Mouse (Mus musculus) T-helper 17 cell (primary cell): ENCODE measurements around the gene Afap1l2.

Experiments
- in situ Hi-C, 2 experiments: fragments of 300-600 bp; cut with MboI, MseI; formaldehyde crosslinking; loops; 1 replicate in 1 of 2; 2 replicates in 1 of 2; pipeline ENCODE4 v1.15.1; 2025; ENCODE audit warnings: high pct_unique_total_duplicates in 2 of 2

Gene Afap1l2

DNA sequence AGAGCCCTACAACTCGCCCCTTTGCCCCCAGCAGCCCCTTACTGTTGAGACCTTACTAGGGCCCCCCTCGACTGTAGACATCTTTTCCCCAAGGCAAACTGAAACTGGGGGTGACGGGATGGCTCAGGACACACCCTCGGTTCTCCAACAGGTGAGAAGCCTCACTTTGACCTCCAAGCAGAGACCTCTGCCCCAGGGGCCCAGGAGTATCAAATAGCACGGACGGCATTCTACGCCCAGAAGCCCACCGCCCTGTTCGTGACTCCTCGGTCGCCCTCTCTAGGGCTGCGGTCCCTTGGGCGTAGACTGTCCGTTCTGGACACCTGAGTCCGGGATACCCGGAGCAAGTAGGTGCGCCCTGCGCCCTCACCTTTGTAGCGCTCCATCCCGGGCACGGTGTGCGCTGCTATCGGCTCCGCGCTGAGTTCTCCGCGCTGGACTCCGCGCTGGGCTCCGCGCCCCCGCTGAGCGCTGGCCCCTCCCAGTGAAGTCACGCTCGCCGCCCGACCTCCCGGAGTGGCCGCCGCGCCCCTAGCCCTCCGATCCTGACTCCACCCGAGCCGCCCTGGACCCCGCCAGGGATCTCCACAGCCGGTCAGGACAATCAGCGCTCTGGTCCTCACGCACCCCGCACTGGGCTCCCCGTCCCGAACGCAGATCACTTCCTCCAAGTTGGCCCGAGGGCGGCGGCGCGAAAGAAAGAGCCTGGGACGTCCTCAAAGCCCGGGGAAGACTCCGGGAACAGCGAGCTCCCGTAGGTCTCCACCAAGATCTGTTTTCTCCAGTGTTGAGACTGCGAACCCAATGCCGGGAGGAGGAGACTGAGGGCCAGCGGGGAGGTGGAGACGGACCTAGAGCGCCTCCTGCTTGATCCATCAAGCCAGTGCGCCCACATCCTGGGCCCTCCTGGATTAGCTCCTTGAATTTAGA, at the start of gene Afap1l2:
Gene Afap1l2, minus strand, starts transcription at position 448 of the 930 bp plus-strand sequence.
- in situ Hi-C loops, result loop anchor here in 1 of 2 experiments (5.0 kb wide), 1 partner anchor 46 kb away; no protein-coding TSS in a partner anchor

DNA sequence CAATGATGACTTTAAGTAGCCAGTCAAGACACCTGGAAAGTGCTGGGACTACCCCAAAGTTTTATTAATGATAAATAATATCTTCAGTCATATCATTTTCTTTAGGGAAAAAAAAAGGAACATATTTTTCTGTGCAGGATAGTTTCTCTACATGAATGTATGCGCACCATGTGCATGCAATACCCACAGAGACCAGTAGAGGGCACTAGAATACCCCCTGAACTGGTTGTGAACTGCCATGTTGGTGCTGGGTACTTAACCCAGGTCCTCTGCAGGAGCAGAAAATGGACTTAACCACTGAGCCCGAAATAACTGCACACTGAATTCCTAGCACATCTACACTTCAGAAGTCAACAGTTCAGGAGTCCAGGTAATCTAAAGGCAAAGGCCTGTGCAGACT, 49.5 kb upstream of the Afap1l2 start:
- in situ Hi-C loops, result no loop called here

DNA sequence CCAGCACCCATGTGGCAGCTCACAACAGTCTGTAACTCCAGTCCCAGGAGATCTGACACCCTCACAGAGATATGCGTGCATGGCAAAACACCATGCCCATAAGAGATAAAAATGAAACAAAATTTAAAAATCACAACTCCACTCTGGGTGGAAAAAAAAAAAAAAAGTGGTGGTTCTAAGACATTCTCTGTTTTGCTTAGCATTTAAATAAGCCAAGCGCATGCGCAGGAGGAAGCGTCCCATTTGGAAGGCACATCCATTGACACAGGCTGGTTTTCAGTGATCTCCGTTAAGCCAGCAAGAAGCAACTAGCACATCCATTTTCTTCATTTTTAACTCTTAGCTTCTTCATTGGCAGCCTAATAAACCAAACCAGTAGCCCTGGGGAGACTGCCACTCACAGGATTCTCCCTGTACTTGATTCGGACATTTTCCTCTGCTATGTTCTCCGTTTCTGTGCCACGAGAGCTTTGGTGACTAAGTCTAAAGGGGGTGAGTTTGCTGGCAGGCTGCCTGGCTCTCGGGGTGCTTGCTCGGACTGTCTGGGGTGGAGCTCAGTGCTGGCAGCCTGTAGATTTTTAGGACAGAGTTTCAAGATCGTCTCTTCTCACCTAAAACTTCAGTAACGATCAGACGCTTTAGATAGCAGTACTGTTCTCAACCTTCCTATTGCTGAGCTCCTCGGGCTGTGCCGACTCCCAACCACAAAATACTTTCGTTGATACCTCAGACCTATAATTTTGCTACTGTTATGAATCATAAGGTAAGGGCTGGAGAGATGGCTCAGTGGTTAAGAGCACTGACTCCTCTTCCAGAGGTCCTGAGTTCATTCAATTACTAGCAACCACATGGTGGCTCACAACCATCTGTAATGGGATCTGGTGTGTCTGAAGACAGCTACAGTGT, 47.4 kb upstream of the Afap1l2 start:
- in situ Hi-C loops, result no loop called here

DNA sequence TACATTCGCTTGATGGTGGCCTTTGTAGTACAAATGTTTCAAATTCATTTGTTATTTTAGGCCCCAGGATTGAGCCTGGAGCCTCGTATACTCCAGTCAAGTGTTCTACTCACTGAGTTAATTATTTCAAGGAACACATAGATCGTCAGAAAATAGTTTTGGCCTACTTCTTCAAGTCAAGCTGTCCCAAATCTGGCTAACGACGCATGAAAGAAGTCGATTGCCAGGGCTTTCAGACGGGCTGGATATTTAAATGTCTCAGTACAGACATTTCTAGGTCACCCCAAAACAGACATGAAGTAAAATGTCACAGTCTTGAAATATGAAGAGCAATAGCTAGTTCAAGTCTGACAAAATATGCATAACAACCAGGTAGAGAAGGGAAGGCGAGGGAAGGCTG, 44.9 kb upstream of the Afap1l2 start:
- in situ Hi-C loops, result no loop called here

DNA sequence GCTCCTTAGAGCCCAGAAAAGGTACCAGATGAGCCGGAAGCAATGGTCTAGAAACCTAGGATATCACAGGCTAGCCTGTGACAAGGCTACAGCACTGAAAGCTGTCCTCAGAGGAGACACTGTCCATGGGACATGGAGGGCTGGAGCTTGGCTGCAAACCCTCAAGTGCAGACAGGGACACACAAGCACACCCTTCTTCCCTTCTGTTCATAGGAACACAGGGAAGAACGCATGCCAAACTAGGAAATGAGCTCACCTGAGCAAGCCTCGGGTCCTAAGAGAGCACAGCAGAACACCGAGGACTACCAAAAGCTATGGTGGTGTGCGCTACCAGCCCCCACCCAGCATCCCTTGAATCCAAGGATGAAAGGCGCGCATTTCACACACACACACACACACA, 44.0 kb upstream of the Afap1l2 start:
- in situ Hi-C loops, result no loop called here

DNA sequence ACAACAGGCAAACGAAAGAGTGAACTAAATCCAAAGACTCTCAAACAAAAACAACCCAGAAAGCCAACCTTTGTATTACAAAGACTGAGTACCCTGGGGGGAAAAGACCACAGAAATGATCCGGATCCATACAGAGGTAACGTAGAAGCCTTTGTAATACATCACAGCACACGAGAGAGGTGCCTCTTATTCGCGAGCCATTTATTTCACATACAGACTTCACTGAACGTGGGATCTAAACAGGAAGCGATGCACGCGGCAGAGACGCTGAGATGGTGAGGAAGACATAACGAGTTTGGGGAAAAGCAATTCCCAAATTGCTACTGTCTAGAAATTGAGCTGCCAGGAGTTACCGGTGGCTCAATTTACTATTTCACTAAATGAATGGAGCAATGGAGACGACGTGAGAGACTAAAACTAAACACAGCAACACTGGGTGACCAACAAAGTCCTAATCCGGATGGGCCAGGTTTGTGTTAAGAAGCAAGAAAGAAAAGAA, 41.6 kb upstream of the Afap1l2 start:
- in situ Hi-C loops, result no loop called here

DNA sequence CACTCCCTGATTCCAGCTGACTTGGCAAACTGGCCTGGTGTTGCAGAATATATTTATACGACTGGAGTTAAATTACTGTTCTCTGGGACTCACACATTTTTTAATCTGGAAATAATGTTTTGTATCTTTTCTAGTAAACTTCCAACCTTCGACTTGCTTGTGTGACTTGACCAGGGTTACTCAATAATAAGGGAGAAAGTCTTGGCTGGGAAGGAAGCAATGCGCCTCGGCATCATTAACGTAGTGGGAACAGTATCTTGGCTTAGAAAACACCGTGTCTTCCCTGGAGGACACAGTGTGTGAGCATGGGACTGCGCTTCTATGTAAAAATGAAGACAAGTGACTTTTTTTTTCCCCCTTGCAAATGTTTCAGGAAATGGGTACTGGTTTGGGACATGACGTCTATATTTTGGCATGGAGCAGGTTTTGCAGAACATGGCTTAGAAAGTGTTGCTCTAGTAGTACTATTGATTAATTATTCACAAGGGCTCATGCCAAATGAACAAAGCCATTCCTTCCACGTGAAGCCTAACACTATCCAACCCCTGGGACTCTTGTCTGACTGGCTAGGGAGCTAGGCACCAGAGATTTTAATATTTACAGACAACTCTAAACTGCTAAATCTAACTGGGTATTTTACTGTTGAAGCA, 39.8 kb upstream of the Afap1l2 start:
- in situ Hi-C loops, result no loop called here

DNA sequence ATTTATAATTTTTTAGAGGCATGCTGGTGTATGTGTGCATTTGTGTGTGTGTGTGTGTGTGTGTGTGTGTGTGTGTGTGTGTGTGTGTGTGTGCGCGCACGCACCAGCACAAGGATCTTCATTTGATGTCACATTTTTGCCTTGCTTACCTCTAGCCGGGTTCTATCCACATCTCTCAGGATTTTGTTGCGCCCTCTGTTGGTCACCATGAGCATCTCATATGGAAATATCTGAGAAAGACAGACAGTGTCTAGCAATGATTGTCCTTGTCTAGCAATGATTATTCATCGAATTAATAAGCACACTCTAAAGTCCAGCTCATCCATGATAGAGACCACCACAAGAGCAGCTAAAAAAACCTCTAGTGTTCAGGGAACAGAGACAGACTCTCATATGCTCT, 31.2 kb upstream of the Afap1l2 start:
- in situ Hi-C loops, result loop anchor here in 1 of 2 experiments (5.0 kb wide), 1 partner anchor 117 kb away; no protein-coding TSS in a partner anchor

DNA sequence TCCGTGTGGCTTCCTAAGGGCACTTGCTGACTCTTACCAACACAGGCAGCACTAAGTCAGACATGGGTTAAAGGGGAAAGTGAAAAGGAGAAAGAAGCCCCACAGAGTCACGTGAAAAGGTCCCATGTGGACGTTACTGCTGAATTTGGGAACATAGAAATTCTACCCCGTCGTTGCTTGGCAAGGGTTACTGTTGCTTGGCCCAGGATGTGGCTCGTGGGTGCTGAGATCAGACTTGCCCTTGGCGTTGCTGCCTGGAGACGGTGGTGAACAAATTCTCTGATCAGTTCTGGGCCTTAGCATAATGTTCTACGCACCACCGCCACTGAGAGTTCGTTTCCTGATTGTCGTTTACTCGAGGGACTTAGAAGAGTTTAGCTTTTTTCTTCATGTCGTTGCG, 28.8 kb upstream of the Afap1l2 start:
- in situ Hi-C loops, result loop anchor here in 1 of 2 experiments (5.0 kb wide), 1 partner anchor 115 kb away; no protein-coding TSS in a partner anchor

DNA sequence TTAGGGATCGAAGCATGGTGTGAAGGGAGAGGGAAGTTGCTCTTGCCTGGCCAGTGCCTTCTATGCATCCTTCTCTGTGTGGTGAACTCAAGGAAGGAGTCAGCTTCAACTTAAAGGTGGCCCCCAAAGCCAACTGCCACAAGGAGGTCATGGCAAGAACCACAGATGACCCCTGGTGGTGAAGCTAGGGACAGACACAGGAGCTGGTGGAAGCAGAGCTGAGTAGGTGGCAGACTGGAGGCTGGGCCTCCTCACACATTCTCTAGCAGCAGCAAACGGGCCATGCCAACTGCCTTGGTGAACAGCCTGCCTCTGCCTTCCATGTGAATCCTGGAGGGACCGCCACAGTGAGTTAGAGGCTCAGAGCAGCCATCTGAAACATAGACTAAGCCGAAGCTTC, 23.6 kb upstream of the Afap1l2 start:
- in situ Hi-C loops, result no loop called here

DNA sequence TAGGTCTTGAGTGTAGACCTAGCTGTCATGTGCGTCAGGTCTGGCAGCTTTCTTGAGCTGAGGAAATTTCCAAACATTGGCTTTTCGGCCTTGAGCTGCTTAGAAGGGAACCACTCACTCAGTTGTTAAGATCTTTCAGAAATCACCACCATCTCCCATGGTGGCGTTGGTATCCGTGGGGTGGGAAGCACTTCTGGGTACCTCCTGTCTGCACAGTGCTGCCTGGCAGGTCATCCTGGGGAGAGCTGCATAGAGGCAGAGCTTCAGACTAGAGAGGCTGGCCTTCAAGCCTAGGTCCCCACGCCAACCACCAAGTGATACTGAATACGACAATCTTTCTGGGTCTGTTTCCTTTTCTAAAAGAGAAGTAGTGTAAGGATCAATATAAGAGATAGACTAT, 21.4 kb upstream of the Afap1l2 start:
- in situ Hi-C loops, result loop anchor here in 1 of 2 experiments (5.0 kb wide), 1 partner anchor 107 kb away; no protein-coding TSS in a partner anchor

DNA sequence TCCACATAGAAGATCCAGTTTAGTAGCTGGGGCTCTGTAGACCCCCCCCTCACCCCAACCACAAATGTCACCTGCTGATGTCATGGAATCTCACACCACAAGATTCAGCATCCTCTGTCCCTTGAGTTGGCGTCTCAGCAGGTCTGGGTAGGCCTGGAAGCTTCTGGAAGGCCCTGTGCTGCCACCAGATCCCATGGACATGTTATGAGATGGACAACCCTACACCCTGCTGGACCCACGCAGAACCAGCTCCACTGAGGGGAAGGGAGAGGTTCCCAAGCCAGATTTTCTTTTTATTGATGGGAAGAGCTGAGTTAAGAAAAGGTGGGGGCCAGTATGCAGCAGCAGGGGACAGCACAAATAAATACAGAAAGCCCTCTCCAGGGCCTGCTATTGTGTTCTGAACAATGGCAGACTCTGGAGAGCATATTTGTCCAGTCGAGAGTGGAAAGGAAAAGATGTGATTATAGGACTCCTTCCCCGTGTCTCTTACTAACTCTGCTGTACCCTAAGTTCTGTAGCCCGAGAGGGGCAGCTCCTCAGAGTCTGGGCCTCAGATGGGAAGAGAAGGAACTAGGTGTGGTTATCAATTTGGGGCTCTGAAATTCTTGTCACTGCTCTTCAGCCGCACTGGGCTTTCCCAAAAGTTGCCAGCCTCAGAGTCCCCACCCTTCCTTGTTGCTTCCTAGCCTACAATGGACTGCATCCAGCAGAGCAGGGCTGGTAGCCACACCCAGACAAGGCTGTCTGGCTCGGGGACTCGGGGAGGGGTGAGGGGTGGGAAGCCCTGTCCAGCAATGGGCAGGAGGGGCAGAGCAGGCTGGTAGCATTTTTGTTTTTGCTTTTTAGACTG, 20.5 kb upstream of the Afap1l2 start:
- in situ Hi-C loops, result loop anchor here in 1 of 2 experiments (5.0 kb wide), 1 partner anchor 106 kb away; no protein-coding TSS in a partner anchor

DNA sequence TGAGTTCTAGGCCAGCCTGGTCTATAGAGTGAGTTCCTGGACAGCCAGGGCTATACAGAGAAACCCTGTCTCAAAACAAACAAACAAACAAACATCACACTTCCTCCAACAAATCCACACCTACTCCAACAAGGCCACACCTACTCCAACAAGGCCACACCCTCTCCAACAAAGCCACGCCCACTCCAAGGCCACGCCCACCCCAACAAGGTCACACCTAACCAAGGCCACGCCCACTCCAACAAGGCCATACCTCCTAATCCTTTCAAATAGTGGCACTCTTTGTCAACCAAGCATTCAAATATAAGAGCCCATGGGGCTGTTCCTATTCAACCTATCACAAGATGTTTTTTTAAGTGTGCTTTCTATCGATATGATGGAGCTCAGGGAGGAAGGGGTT, 18.5 kb upstream of the Afap1l2 start:
- in situ Hi-C loops, result loop anchor here in 1 of 2 experiments (5.0 kb wide), 1 partner anchor 104 kb away; no protein-coding TSS in a partner anchor

DNA sequence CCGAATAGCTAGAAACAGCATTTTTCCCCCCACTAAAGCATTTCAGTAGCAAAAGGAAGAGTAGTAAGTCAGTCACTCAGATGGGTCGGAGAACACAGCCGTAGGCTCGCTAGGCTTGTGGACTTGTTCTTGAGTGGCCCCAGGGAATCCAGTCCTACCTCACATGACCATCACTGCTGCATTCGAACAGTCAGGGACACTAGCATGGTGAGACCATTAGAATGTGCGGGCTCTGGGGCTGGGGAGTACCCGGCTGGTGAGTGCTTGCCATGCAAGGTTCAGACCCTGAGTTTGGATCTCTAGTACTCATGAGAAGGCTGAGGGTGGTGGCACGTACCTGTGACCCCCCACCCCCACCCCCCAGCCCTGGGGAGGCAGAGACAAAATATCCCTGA, 9.8 kb upstream of the Afap1l2 start:
- in situ Hi-C loops, result no loop called here

DNA sequence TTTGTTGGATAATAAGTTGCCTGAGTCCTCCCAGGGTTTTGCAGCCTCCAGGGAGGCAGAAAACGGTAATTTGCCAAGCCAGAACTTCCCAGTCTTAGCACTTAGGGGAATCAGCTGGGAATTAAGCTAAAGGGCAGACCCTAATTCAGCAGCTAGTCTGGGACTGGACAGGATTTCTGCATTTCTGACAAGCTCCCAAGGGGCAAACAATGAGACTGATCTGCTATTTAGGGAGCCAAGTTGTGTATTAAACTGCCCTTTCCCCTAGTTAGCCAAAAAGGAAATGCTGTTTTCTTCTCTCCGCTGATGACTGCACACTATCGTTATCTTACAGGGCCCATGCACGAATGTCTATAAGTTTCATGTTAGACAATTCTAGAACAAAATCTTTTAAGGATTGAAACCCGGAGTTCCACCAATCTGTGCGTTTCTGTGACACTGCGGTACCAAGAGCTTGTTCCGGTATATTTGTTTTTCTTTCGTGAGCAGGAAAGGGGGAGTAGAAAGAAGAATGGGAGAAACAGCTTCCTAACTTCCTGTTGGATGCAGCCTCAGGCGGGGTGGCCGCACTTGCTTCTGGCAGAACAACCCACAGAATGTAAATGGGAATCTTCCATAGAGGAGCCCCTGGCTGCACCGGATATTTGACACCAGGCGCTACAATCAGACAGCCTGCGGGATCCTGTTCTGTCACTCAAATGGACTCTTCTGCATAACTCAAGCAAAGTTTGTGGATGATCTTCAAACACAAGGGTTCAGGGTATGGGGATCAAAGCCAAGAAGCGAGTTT, 9.2 kb upstream of the Afap1l2 start:
- in situ Hi-C loops, result no loop called here

DNA sequence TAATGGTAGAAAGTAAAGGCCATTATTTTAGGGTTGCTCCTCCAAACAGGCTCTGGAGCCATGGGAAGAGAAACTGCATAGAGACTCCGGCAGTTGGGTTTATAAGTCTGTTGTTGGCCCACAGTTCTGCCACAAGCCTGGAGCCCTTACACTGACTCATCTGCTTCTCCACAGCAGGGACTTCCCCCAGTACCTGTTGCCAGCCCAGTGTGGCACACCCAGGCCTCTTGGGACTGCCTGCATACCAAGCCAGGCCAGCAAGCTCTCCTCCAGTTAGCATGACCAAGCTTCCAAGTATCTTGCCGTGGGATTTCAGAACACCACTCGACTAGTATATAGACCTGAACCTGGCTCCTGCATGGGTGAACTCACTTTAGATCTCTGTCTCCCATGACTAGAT, 6.8 kb upstream of the Afap1l2 start:
- in situ Hi-C loops, result no loop called here

DNA sequence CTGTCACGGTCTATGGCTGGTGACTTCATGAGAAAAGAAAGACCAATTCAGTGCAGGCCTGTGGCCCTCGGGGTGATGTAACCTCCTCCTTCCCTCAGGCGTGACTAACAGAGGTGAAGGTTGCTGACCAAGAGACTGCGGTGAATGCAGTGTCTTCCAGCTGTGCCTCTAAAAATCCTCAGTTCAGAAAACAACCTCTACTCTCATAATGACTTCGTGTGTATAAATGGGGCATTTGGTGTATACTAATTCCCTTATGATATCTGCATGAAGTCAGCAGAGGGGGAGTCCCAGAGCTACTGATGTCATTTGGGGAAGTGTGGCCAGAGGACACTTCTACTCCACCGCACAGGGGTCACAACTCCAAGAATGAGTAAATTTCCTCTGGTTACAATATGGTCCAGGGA, 5.2 kb upstream of the Afap1l2 start:
- in situ Hi-C loops, result no loop called here

DNA sequence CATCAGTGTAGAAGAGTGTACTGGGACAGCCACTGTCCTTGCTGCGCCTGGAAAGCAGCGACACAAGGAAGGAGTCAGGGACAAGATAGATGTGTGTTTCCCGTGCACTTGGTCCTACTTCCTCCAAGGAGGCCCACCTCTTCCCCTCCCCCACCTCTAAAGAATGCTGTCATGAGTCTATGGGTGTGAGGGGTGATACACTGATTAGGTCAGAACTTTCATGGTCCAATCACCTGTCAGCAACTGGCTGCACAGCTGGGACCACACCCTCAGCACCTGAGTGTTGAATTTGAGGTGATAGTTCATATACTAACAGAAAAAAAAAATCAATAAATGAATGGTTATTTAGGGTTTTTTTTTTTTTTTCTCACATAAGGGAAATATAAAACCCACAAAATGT, 4.0 kb upstream of the Afap1l2 start:
- in situ Hi-C loops, result no loop called here

DNA sequence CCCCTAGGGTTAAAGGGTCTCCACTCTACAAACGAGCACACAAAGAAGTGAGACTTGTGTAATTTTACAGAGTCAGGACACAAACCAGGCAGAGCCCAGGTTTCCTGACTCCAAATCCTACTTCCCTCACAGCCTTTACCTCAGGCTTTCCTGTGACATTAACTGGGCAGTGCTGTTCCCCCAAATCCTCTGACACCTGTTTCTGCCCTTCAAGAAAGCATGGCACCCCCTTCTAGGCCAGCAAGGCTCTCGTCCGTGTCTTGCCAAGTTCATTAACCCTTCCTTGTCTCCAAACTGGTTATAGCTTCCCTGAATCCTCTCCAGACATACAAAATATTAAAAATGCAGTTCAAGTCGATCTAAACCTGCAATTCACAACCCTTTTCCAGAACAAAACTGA, 2.0 kb upstream of the Afap1l2 start:
- in situ Hi-C loops, result no loop called here
